Mouse (Mus musculus) T-helper 17 cell (primary cell): ENCODE measurements at regions not wholly inside any gene's neighbourhood (a gene's known extent, or its start where the extent isn't known, plus 50 kb on each side); places are given as distances from the start of the nearest gene placed in this dataset.

Source experiments
- in situ Hi-C, 2 experiments: fragments of 300-600 bp; cut with MboI, MseI; formaldehyde crosslinking; loops; 1 replicate in 1 of 2; 2 replicates in 1 of 2; pipeline ENCODE4 v1.15.1; 2025; ENCODE audit warnings: high pct_unique_total_duplicates in 2 of 2

DNA sequence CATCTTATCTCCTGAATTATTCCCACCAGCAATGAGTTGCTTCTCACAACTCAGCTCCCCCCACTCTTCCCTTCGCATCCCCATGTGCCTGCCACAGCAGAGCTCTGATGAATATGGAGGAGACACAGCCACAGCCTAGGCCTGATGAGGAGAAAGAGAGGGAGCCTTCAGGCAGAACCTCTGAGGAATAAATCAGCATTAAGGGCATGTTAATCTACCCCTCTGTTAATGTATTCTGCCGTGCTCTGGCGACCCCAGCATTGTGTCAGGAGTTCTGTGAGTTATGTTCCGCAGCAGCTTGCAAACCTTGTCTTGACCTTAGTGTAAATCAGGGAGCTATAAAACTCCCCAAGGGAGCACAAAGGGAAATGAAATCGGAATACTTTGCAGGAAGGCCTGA, 104.0 kb upstream of the Nsun2 start:
- in situ Hi-C loops, result no loop called here

DNA sequence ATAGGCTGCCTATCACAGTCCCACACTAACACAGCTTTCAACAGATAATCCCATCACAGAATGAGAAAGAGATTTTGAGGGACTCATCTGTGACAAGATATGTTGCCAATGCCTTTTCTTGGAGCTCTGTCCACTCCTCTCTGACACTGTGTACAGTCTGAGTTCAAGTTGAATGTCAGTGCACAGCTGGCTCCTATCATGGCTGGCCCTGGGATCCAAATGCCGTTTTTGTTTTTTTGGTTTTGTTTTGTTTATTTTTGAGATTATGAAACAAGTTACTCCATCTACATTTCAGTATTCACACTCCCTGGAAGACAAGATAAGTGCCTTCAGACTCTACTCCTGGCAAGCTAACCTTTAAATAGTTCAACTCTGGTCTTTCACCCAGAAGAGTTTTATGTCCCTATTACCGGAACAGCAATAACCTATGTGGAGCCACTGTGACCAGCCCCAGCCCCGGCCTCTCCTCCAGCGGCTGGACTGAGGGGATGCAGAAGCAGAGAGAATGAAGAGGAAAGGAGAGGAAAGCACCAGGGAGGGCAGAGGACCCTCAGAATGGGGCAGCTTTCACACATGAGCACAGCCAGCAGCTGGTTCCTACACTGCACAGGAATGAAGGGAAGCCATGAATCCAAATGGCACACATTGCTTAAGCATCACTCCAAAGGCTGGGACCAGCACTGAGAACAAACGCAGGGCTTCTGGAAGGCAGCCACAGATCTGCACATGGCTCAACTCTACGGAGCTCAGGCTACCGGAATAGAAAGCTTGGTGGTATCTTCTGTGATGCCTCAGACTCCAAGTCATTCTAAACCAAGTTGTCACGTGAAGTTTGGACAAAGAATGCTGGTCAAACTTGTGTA, 99.9 kb upstream of the Nsun2 start:
- in situ Hi-C loops, result no loop called here

DNA sequence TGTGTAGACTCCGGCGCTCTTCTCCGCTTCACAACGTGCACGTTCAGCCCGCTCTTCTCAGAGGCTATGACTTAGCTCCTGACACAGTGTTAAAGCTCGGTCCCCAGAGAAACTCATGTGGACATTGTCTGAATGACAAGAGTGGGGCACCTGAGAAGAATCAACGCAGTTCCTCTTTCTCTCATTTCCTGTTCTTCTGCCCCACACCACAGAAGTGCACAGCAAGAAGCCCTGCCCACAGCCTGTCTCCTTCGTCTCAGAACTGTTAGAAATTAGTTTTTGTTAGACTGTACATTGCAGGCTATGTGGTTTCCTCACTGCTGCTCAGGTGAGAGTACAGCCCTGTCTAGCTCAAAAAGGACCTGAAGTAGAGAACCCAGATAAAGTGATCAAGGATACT, 94.1 kb upstream of the Nsun2 start:
- in situ Hi-C loops, result no loop called here

DNA sequence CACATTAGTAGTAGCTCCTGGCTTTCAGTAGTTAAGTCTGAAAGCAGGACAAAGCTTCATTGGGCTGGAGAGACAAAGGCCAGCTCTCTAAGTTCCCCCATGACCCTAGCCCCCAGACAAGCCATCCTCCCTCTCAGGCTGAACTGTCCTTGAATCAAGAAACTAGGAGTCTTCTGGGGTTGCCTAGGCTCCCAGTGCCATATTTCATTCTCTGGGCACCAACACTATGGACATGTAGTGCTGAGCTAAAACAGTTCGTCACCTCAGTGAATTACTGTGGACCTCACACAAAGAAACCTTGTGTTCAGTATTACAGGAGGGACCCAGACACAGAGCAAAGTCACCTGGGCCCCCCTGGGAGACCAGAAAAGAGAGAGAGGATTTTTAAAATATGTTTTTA, 91.7 kb upstream of the Nsun2 start:
- in situ Hi-C loops, result no loop called here

GRCm38 (mm10) chr13:69445611-69446010, 87.9 kb upstream of the Nsun2 start:
- in situ Hi-C loops, result no loop called here
